Mouse (Mus musculus) midbrain, embryonic 10.5 days (tissue): ENCODE data around the gene Rep15. TPM values are rescaled to one million over a fixed set of nuclear protein-coding genes. Genes with fewer than 3 reads are reported as not detected.

Experiments
- DNase-seq: peaks from one replicate; pipeline ENCODE4 v3.0.0-alpha.2; 2017; ENCODE audit warnings: low spot score
- H3K27ac ChIP-seq: fragments of 300-500 bp; sonication (generic); replicated peaks from 2 replicates; pipeline ENCODE4 v1.5.1; 2016; ENCODE audit warnings: mild to moderate bottlenecking
- H3K27me3 ChIP-seq: fragments of 300-500 bp; sonication (generic); 2 replicates; pipeline ENCODE4 v1.6.1; 2016; ENCODE audit warnings: low read depth, mild to moderate bottlenecking; ENCODE audit not compliant: poor library complexity, severe bottlenecking
- H3K36me3 ChIP-seq: fragments of 300-500 bp; sonication (generic); 2 replicates; pipeline ENCODE4 v1.6.1; 2016; ENCODE audit warnings: mild to moderate bottlenecking, moderate library complexity
- H3K4me1 ChIP-seq: fragments of 300-500 bp; sonication (generic); 2 replicates; pipeline ENCODE4 v1.6.1; 2016
- H3K4me3 ChIP-seq: fragments of 300-500 bp; sonication (generic); 2 replicates; pipeline ENCODE4 v1.5.1; 2016; ENCODE audit warnings: mild to moderate bottlenecking, moderate library complexity
- H3K9me3 ChIP-seq: fragments of 300-500 bp; sonication (generic); replicated peaks from 2 replicates; pipeline ENCODE4 v1.6.1; 2016; ENCODE audit warnings: mild to moderate bottlenecking
- WGBS: fragments of 180-500 bp; shearing (Covaris S2); methylation state at CpG from one replicate; pipeline ENCODE4 v1.1.7; 2016; 5-methylcytosine and 5-hydroxymethylcytosine counted together
- polyA plus RNA-seq: library from polyadenylated mRNA; unstranded; fragments of >200 nt; fragmentation: Nextera tagmentation; extraction: Ambion mirVana; gene quantifications from 2 replicates; pipeline ENCODE4 v1.2.1, GENCODE M21; 2016

The Rep15 gene
- polyA plus RNA-seq, 1 experiment from 2014 or later, result 0.69 TPM

GRCm38 (mm10) chr6:147064226-147064943 lies 32.0 kb downstream of the Rep15 start:
- Histone ChIP-seq H3K4me1 (peaks cover 10% of the 10 kb centered on the region; the same call in 1 of the 2 replicates), H3K4me3 (no peak overlapping the region), H3K9me3 (no peaks in the 10 kb centered on the region), H3K27ac (no peak overlapping the region), H3K27me3 (no peaks in the 10 kb centered on the region), H3K36me3 (peaks cover 76% of the 10 kb centered on the region)
- WGBS, result 93% methylated on average over 10 of the region's 10 CpGs
- DNase-seq, result no peak

- Histone ChIP-seq H3K27ac (no peak overlapping the region), H3K27me3 (no peaks in the 10 kb centered on the region), H3K9me3 (no peaks in the 10 kb centered on the region), H3K4me1 (peaks cover 10% of the 10 kb centered on the region; the same call in 1 of the 2 replicates), H3K36me3 (peaks cover 72% of the 10 kb centered on the region), H3K4me3 (no peak overlapping the region)
- no peak for DNase-seq
- 94% methylated on average over 6 of the region's 6 CpGs for WGBS
These were observed 32.5 kb downstream of the Rep15 start for GRCm38 (mm10) chr6:147064944-147065261.

- Histone ChIP-seq H3K4me3 (no peak overlapping the region), H3K4me1 (no peaks in the 10 kb centered on the region), H3K9me3 (no peaks in the 10 kb centered on the region), H3K36me3 (peaks cover 45% of the 10 kb centered on the region), H3K27me3 (no peaks in the 10 kb centered on the region), H3K27ac (no peak overlapping the region)
- DNase-seq, result no peak
- 80% methylated on average over 5 of the region's 5 CpGs for WGBS
These were observed 43.5 kb downstream of the Rep15 start for GRCm38 (mm10) chr6:147075808-147076387.

GRCm38 (mm10) chr6:147076878-147077277 lies 44.5 kb downstream of the Rep15 start:
- H3K36me3 ChIP-seq, result peaks cover 35% of the 10 kb centered on the region
- no peaks in the 10 kb centered on the region for H3K27me3 ChIP-seq
- H3K4me3 ChIP-seq, result no peak overlapping the region
- H3K27ac ChIP-seq, result no peak overlapping the region
- H3K4me1 ChIP-seq, result no peaks in the 10 kb centered on the region
- no peaks in the 10 kb centered on the region for H3K9me3 ChIP-seq
- 84% methylated on average over 8 of the region's 8 CpGs for WGBS
- no peak for DNase-seq

- no peak overlapping the region for H3K4me3 ChIP-seq
- H3K27me3 ChIP-seq, result no peaks in the 10 kb centered on the region
- H3K9me3 ChIP-seq, result no peaks in the 10 kb centered on the region
- no peak overlapping the region for H3K27ac ChIP-seq
- peaks cover 16% of the 10 kb centered on the region for H3K36me3 ChIP-seq
- H3K4me1 ChIP-seq, result no peaks in the 10 kb centered on the region
- DNase-seq, result no peak
- 92% methylated on average over 10 of the region's 10 CpGs for WGBS
These were observed 47.5 kb downstream of the Rep15 start for GRCm38 (mm10) chr6:147079919-147080318.

Other genes with a start within 250 kb of the Rep15 start
- 1.9 and 2.0 TPM in 2 replicates for gene Arntl2, start 236.5 kb upstream of the Rep15 start, polyA plus RNA-seq
- gene Smco2, start 182.5 kb upstream of the Rep15 start, polyA plus RNA-seq, result not detected in 2 replicates
- 28.4 and 28.8 TPM in 2 replicates for gene Ppfibp1, start 144.1 kb upstream of the Rep15 start, polyA plus RNA-seq
- gene 1700034J05Rik, start 78.2 kb upstream of the Rep15 start, polyA plus RNA-seq, result 0.11 TPM in 2 replicates
- 109 TPM in 2 replicates for gene Mrps35, start 10.2 kb downstream of the Rep15 start, polyA plus RNA-seq
- gene Mansc4, start 54.4 kb downstream of the Rep15 start, polyA plus RNA-seq, result 0.27 and 0.44 TPM in 2 replicates
- gene Klhl42, start 58.8 kb downstream of the Rep15 start, polyA plus RNA-seq, result 5.5 and 6.4 TPM in 2 replicates
- 0.42 and 0.46 TPM in 2 replicates for gene Pthlh, start 231.6 kb downstream of the Rep15 start, polyA plus RNA-seq